Mouse (Mus musculus) heart, embryonic 10.5 days (tissue): ENCODE data around the gene Adamts4. TPM values are rescaled to one million over a fixed set of nuclear protein-coding genes. Genes with fewer than 3 reads are reported as not detected.
A peak's percentile ranks its signal among the peaks of the same experiment; 100 is the strongest.
"Not testable (repeated sequence)": the region's sequence is repeated elsewhere in the genome, so short reads cannot be mapped to it uniquely, and the experiment has no call there.

Source experiments
- DNase-seq: peaks from one replicate; pipeline ENCODE4 v3.0.0-alpha.2; 2017; ENCODE audit warnings: low spot score
- H3K27ac ChIP-seq: fragments of 300-500 bp; sonication (generic); 2 replicates; pipeline ENCODE4 v1.5.1; 2016; ENCODE audit warnings: mild to moderate bottlenecking
- H3K27me3 ChIP-seq: fragments of 300-500 bp; sonication (generic); 2 replicates; pipeline ENCODE4 v1.6.1; 2016; ENCODE audit warnings: mild to moderate bottlenecking; ENCODE audit not compliant: poor library complexity, insufficient read depth, severe bottlenecking
- H3K36me3 ChIP-seq: fragments of 300-500 bp; sonication (generic); 2 replicates; pipeline ENCODE4 v1.6.1; 2016; ENCODE audit warnings: mild to moderate bottlenecking, moderate library complexity
- H3K4me1 ChIP-seq: fragments of 300-500 bp; sonication (generic); 2 replicates; pipeline ENCODE4 v1.6.1; 2016; ENCODE audit warnings: mild to moderate bottlenecking
- H3K4me3 ChIP-seq: fragments of 300-500 bp; sonication (generic); 2 replicates; pipeline ENCODE4 v1.5.1; 2016; ENCODE audit warnings: mild to moderate bottlenecking, moderate library complexity
- H3K9me3 ChIP-seq: fragments of 300-500 bp; sonication (generic); 2 replicates; pipeline ENCODE4 v1.6.1; 2016; ENCODE audit warnings: mild to moderate bottlenecking, moderate library complexity
- WGBS: fragments of 180-500 bp; shearing (Covaris S2); methylation state at CpG from one replicate; pipeline ENCODE4 v1.1.7; 2016; 5-methylcytosine and 5-hydroxymethylcytosine counted together
- polyA plus RNA-seq: library from polyadenylated mRNA; unstranded; fragments of >200 nt; fragmentation: Nextera tagmentation; extraction: Ambion mirVana; gene quantifications from 2 replicates; pipeline ENCODE4 v1.2.1, GENCODE M21; 2016

The Adamts4 gene
- polyA plus RNA-seq, 1 experiment from 2014 or later, result 2.8 TPM

- no peaks in the 10 kb centered on the region for H3K9me3 ChIP-seq
- WGBS, result 88% methylated on average over 14 of the region's 14 CpGs
- H3K36me3 ChIP-seq, result peaks cover 55% of the 10 kb centered on the region
- peaks cover 33% of the 10 kb centered on the region for H3K4me1 ChIP-seq
- H3K27me3 ChIP-seq, result no peaks in the 10 kb centered on the region
- H3K27ac ChIP-seq, result peak within 1 kb of the TSS; percentile 6; the same call in 1 of the 2 replicates
- no peak within 1 kb of the TSS for H3K4me3 ChIP-seq
- no peak for DNase-seq
Observed at GRCm38 (mm10) chr1:171234126-171234525, 16.1 kb upstream of the Adamts4 start, which contains the start of gene Fcer1g. TSS of gene Fcer1g (minus strand) at chr1:171234365.

DNA sequence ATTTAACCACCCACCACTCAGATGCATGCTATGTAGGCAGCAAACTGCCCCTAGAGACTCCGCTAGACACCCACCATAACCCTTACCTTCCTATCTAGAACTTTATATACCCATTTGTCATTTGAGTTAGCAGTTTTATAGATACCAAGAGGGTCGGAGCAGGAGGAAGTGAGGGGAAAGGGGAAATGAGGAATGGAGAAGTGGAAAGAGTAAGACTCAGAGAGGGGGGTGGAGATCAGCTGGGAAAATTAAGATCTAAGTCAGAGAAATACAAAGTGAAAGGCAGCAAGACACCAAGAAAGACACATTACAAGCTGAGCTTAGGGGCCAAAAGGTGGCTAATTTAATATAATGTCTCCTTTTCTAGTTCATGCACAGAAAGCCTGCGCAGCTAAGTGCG, 15.7 kb upstream of the Adamts4 start:
- peaks cover 59% of the 10 kb centered on the region for H3K36me3 ChIP-seq
- H3K4me3 ChIP-seq, result no peak overlapping the region
- no peak for DNase-seq
- 92% methylated on average over 4 of the region's 4 CpGs for WGBS
- H3K27me3 ChIP-seq, result no peaks in the 10 kb centered on the region
- no peak overlapping the region for H3K27ac ChIP-seq
- no peaks in the 10 kb centered on the region for H3K9me3 ChIP-seq
- peaks cover 33% of the 10 kb centered on the region for H3K4me1 ChIP-seq

- Histone ChIP-seq H3K4me3 (no peak overlapping the region), H3K4me1 (peaks cover 26% of the 10 kb centered on the region), H3K27ac (no peak overlapping the region), H3K36me3 (peaks cover 71% of the 10 kb centered on the region), H3K27me3 (no peaks in the 10 kb centered on the region), H3K9me3 (no peaks in the 10 kb centered on the region)
- 75% methylated on average over 4 of the region's 4 CpGs for WGBS
- no peak for DNase-seq
Observed at GRCm38 (mm10) chr1:171235791-171236190, 14.4 kb upstream of the Adamts4 start.

- no peak for DNase-seq
- Histone ChIP-seq H3K4me3 (no peak overlapping the region), H3K27ac (no peak overlapping the region), H3K36me3 (peaks cover 87% of the 10 kb centered on the region), H3K9me3 (no peaks in the 10 kb centered on the region), H3K4me1 (peaks cover 26% of the 10 kb centered on the region), H3K27me3 (no peaks in the 10 kb centered on the region)
- 67% methylated on average over 6 of the region's 6 CpGs for WGBS
Observed at GRCm38 (mm10) chr1:171237438-171237837, 12.8 kb upstream of the Adamts4 start.

DNA sequence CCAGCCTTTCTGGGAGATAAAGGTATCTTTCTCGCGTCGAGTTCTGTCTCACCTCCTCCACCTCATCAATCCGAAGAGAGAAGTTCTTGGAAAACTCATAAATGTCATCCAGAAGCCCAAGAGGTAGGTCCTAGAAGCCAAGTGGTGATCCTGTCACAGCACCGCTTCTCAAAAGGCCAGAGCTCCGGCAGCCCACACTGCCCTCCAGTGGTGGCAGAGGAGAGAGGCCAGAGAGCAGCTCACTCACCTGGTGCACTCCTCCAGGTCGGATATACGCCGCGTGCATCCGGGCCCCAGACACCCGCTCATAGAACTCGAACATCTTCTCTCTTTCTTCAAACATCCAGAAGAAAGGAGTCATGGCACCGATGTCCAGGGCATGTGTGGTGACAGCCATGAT, 11.8 kb upstream of the Adamts4 start:
- Histone ChIP-seq H3K9me3 (no peaks in the 10 kb centered on the region), H3K36me3 (peaks cover 98% of the 10 kb centered on the region), H3K4me3 (no peak overlapping the region), H3K4me1 (peaks cover 18% of the 10 kb centered on the region), H3K27ac (no peak overlapping the region), H3K27me3 (no peaks in the 10 kb centered on the region)
- WGBS, result 73% methylated on average over 14 of the region's 14 CpGs
- no peak for DNase-seq

GRCm38 (mm10) chr1:171239992-171240744, 10.1 kb upstream of the Adamts4 start:
- Histone ChIP-seq H3K27me3 (no peaks in the 10 kb centered on the region), H3K4me1 (0 out of 2 replicates have a peak, but pooled peaks cover 9% of the 10 kb centered on the region), H3K27ac (no peak overlapping the region), H3K4me3 (no peak overlapping the region), H3K9me3 (no peaks in the 10 kb centered on the region), H3K36me3 (peaks cover 96% of the 10 kb centered on the region)
- 79% methylated on average over 15 of the region's 15 CpGs for whole genome bisulfite sequencing
- DNase-seq, result no peak

DNA sequence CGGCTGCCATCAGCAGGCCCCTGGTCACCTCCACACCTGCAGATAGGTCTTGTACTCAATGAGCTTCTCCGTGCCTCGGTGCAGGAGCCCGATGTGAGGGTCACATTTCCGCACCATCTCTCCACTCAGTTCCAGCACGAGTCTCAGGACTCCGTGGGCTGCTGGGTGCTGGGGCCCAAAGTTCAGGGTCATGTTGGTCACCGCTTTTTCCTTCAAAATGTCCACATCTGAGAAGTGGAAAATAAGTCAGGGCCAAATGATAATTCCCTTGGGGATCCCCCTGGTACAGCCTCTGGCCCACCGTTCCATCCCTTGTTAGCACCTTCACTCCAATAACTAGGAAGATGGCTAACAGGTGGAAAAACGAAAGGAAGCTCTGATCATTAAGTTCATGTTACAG, 9.3 kb upstream of the Adamts4 start:
- Histone ChIP-seq H3K4me3 (no peak overlapping the region), H3K9me3 (no peaks in the 10 kb centered on the region), H3K27ac (no peak overlapping the region), H3K27me3 (no peaks in the 10 kb centered on the region), H3K36me3 (peaks cover 95% of the 10 kb centered on the region), H3K4me1 (peaks cover 14% of the 10 kb centered on the region)
- 89% methylated on average over 10 of the region's 10 CpGs for WGBS
- no peak for DNase-seq

DNA sequence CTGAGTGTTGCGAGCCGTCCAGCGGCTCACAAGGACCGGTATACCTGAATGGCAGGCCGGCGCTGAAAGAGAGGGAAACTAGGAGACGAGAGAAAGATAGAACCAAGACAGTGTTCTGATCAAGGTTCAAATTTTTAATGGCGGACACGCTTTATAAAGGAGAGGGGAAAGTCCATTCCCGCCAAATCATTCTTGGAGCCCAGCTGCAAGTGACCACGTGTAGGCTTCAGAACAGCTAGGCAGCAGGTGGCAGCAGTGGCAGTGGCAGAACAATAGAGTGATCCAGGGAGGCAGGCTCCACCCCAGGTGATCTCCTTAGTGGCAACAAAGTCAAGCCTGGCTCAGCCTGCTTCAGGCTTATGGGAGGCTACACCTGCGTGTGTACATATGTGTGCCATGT, 8.3 kb upstream of the Adamts4 start:
- Histone ChIP-seq H3K4me1 (peaks cover 15% of the 10 kb centered on the region), H3K36me3 (peaks cover 85% of the 10 kb centered on the region)
- not testable (repeated sequence) for DNase-seq, H3K27ac ChIP-seq, H3K9me3 ChIP-seq, H3K27me3 ChIP-seq, H3K4me3 ChIP-seq
- WGBS, result 85% methylated on average over 12 of the region's 12 CpGs

GRCm38 (mm10) chr1:171245353-171245752, 4.9 kb upstream of the Adamts4 start:
- H3K27me3 ChIP-seq, result no peaks in the 10 kb centered on the region
- H3K36me3 ChIP-seq, result peaks cover 51% of the 10 kb centered on the region
- H3K4me3 ChIP-seq, result no peak overlapping the region
- WGBS, result 86% methylated on average over 8 of the region's 8 CpGs
- H3K9me3 ChIP-seq, result no peaks in the 10 kb centered on the region
- H3K4me1 ChIP-seq, result peaks cover 42% of the 10 kb centered on the region
- DNase-seq, result no peak
- no peak overlapping the region for H3K27ac ChIP-seq

GRCm38 (mm10) chr1:171246709-171247452, 3.3 kb upstream of the Adamts4 start:
- Histone ChIP-seq H3K36me3 (peaks cover 36% of the 10 kb centered on the region), H3K4me1 (peaks cover 57% of the 10 kb centered on the region), H3K27ac (peak overlapping the region; percentile 98), H3K4me3 (peak overlapping the region; percentile 89), H3K27me3 (0 out of 2 replicates have a peak, but pooled peaks cover 7% of the 10 kb centered on the region), H3K9me3 (no peaks in the 10 kb centered on the region)
- DNase-seq, result peak; percentile 99
- under 1% methylated on average over 41 of the region's 41 CpGs for WGBS

DNA sequence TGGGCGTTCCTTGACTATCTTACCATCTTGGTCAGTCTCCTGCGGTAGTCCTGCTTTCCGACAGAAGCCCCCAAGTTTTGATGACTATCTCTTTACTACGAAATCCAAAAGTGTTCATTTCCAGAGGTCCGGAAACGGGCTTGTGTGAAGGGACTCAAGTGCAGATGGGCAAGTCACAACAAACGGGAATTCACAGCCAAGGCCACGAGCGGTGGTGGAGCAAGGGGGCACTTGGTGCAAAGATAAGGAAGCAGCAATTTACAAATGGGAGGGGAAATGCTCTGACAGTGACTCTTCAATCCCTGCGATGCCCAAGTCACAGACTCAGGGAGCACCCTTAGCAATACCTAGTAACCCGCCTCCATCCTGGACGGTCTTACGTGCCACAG, 2.8 kb upstream of the Adamts4 start:
- peaks cover 63% of the 10 kb centered on the region for H3K4me1 ChIP-seq
- H3K36me3 ChIP-seq, result peaks cover 31% of the 10 kb centered on the region
- H3K27ac ChIP-seq, result peak overlapping the region; percentile 98
- DNase-seq, result no peak
- 8% methylated on average over 13 of the region's 13 CpGs for WGBS
- H3K9me3 ChIP-seq, result no peaks in the 10 kb centered on the region
- 0 out of 2 replicates have a peak, but pooled peaks cover 7% of the 10 kb centered on the region for H3K27me3 ChIP-seq
- peak overlapping the region; percentile 89 for H3K4me3 ChIP-seq

DNA sequence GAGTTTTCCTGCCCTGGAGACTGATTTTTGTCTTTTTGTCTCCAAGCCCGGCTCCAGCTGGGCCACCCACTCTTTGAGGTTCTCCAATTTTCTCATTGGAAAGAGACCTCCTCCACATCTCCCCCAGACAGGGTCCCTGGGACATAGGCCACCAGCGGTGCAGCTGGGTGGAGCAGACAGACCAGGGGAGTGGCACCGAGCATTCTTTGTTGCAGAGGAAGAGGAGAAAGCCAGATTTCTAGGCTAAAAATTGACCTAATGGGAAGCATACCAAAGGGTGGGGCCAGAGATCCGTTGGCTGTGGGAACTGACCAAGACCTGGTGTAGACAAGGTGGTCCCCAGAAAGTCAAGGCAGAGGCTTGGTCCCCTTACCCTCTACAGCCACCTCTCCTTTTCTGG, 2.3 kb upstream of the Adamts4 start:
- peak overlapping the region; percentile 89 for H3K4me3 ChIP-seq
- H3K4me1 ChIP-seq, result peaks cover 68% of the 10 kb centered on the region
- H3K27ac ChIP-seq, result peak overlapping the region; percentile 98
- WGBS, result 17% methylated on average over 4 of the region's 4 CpGs
- no peak for DNase-seq
- H3K36me3 ChIP-seq, result peaks cover 26% of the 10 kb centered on the region
- H3K9me3 ChIP-seq, result no peaks in the 10 kb centered on the region
- H3K27me3 ChIP-seq, result 0 out of 2 replicates have a peak, but pooled peaks cover 7% of the 10 kb centered on the region
